Mouse (Mus musculus): ENCODE measurements around the gene Rheb.

DNA sequence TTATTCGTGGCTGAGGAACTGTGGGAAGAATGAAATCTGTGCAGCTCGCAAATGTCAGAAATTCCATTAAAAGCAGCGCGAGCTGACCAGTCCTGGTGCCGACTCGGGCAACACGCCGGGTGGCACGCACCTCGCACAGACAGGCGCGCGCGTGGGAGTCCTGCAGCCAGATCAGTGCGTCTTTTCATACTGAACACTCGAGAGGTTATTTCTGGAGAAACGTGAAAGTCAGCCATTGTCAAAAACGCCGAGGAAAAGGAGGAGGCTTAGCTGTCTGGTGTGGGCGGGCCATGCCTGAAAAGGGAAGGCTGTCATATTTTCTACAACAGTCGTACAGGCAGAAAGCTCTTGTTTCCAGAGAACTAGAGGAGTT, 665 bp upstream of the Rheb start:
- TF ChIP-seq POLR2A (IDR thresholded peaks at IDR 0.05; ENCODE audit: control insufficient read depth, low read depth, low read length) (no peak), CTCF (IDR thresholded peaks at IDR 0.05; ENCODE audit: control insufficient read depth, insufficient read depth, insufficient replicate concordance, low read depth, low read length) (no peak)
